Mouse (Mus musculus): ENCODE data around the gene Cyb5r3.

GRCm38 (mm10) chr15:83107814-83108213 is 64.6 kb downstream of the Cyb5r3 start:
- TF ChIP-seq CEBPB (IDR thresholded peaks at IDR 0.05; ENCODE audit: insufficient read depth, poor library complexity, severe bottlenecking) (no peak), POLR2A (IDR thresholded peaks at IDR 0.05; ENCODE audit: insufficient read length, low read depth) (no peak), MYOD1 (IDR thresholded peaks at IDR 0.05; ENCODE audit: control insufficient read depth in 1 of 3, insufficient read length in 2 of 3, low read depth in 2 of 3) (no peak), USF1 (IDR thresholded peaks at IDR 0.05; ENCODE audit: low read depth) (no peak), POLR2AphosphoS2 (IDR thresholded peaks at IDR 0.05; ENCODE audit: insufficient read length, low read depth) (no peak)
